Mouse (Mus musculus) ovary, postnatal 10 days (tissue): ENCODE results near the gene Trappc12.

Source experiments
- DNase-seq: peaks from one replicate; pipeline ENCODE4 v3.0.0; 2022; ENCODE audit warnings: low spot score

Trappc12 gene

DNA sequence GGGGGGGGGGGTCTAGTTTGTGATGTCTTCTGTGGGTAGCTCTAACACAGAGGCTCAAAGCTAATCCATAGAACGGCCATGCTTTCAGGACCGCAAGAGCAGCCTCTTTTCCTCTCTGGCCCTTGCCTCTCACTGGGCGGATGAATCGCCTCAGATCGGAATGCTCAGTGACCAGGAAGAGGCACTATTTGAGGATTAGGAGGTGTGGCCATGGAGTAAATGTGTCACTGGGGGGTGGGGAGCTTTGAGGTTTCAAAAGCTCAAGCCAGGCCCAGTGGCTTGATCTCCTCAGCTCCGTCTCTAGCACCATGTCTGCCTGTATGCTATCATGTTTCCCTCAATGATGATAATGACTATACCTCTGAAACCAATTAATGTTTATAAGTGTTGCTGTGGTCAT lies 61.3 kb downstream of the Trappc12 start:
- DNase-seq = no peak

DNA sequence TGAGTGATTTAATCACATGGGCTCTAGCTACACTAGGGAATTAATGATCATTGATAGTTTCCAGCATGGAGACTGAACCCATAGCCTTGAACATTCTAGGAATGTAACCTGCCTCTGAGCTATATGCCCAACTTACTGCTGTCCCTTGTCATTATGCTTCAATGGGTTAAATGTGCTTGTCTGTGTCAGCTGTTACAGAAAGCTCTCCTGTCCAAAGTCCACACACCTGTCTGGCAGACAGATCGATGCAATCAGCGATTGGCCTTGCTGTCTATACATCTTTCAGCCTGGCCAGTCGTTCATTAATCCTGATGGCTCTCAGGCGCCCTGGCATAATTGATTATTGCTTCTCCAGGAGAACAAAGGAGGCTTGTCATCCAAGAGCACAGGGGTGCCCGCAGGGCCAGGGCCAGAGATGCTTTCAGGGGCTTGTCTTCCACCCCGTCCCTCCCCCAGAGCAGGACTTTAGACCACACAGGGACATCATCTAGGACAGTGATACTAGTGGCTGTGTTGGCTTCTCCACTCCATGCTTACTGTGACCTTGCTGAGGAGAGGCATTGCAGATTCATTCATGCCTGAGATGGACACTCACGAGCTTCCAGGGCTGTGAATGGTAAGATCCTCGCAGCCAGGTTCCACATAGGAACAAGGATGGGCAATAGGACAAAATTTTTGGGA lies 63.9 kb downstream of the Trappc12 start:
- DNase-seq = no peak

DNA sequence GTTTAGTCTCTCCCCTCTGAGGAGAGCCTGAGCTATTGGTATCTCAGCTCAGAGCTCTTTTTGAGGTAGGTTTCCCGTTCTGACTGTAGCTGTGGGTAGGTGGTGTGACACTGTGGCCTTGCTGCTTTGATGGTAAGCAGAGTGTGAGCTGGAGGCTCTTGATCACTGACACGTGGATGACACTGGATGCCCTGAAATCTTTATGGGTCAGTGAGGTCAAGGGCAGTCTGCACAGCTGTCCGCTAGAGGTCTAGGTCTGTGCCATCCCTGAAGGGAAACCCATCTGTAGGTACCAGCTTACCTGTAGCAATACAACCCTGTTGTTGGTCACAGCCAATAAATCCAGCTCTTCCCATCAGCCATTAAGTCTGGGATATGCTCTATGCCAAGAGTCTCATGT lies 64.5 kb downstream of the Trappc12 start:
- DNase-seq = no peak

DNA sequence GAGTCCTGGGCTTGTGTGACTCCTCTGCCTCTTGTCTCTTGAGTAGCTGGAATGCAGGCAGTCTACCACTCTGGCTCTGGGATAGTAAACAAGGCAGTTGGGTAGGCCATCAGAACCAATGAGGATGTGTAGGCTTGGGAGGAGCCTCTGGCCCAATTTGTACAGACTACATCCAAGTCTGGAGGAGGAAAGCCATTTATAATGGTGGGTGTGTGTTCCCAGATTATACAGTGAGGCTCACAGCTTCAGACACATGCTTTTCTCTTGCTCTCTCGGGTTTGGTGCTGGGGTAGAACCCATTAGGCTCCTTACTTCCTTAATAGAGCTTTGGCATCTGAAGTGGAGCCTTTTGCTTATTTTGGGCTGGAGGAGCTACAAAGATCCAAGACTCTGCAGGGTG lies 65.6 kb downstream of the Trappc12 start:
- DNase-seq = no peak

DNA sequence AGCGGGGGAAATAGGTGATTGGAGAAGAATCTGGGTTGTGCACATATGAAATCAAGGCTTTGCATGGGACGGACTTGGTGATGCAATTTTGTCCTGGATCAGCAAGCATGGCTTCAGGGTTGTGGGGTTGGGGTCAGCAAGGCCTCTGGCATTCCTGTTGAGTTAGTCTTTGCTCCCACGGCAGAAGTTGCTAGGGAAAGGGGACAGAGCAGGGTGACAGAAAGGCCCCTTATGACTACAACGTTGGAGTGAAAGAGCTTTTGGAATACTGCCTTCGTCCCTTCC lies 74.4 kb downstream of the Trappc12 start:
- no peak for DNase-seq

DNA sequence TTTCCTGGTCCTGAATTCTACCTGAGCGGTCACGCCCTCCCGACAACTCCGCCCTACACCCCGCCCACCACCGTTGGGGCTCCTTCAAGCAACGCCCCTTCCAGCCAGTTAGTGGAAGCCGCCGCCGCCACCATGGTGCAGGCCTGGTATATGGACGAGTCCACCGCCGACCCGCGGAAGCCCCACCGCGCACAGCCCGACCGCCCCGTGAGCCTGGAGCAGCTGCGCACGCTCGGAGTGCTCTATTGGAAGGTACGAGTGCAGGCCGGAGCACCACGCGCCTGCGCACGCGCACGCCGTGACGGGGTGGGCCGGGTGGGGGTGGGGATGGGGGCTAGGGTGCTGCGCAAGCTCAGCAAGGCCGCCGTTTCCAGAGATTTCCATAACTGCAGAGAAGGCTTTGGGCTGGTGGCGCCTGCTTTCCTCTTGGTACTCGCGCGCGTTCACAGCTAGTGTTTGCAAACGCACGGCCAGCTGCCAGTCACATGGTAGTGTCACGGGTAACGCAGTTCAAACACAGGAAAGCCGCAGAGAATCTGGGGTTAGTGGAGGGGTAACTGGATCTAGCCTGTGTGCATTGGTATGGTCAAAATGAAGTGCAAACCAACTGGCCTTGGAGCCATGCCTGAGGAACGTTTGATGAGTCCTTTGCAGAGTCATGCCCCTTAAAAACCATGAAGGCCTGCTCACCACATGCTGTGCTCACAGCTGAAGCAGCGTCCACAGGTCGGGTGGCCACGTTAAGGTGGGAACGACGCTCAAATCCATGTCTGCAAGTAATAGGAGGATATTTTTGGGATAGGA lies 74.9 kb downstream of the Trappc12 start, which contains the start of gene Adi1:
TSS of gene Adi1 (plus strand) at position 111 of the 804 bp plus-strand sequence.
- peak; percentile 68 for DNase-seq

DNA sequence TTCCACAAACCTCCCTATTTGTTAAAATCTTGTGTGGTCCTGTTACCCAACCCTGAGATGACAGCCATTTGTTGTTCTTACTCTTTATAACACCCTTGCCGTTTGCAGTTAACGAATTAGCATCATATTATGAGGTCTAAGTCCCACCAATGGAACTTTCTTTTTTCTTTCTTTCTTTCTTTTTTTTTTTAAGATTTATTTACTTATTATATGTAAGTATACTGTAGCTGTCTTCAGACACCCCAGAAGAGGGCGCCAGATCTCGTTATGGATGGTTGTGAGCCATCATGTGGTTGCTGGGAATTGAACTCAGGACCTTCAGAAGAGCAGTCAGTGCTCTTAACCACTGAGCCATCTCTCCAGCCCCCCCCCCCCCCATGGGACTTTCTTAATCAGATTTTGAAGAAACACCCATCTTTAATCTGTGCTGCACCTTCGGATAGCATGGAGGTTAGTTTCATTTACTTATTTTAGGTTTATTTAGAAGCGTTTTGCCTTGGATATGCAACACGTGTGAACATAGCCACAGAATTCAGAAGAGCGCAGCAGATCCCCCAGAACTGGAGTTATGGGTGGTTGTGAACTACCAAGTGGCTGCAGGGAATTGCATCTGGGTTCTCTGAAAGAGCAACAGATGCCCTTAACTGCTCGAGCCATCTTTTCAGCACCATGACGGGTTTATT lies 76.1 kb downstream of the Trappc12 start:
- DNase-seq = no peak

DNA sequence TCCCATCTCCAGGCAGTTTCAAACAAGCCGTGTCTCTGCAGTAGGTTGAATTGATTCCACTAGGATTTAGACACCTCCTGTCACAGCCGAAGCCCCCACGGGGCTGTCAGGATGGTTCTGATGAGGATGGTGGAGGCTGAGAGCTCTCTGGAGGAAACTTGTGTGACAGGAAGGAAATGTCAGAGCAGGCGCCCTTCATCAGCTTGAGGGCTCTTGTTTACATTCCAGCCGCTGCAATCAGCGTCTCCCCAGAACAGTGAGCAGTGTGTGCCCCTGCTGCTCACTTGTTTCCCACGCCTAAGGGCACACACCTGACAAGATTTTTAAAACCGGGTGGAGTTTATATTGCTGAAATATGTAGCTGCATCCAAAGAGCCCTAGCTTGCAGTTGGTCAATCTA lies 83.0 kb downstream of the Trappc12 start:
- no peak for DNase-seq

DNA sequence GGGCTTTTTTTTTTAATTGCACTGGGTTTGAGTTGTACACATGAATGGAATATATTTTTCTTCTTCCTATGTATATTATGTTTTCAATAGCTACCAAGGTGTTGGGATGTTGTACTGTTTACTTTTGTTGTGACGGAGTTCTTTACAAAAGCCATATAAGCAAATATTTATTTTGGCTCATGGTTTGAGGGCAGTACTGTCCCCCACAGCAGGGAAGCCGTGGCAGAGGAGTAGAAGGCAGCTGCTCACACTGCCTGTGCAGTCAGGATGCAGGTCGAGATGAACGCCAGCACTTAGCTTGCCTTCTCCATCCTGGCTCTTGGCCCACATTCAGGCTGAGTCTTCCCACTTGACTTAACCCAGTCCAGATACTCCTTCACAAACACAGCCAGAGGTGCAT lies 83.5 kb downstream of the Trappc12 start:
- no peak for DNase-seq

DNA sequence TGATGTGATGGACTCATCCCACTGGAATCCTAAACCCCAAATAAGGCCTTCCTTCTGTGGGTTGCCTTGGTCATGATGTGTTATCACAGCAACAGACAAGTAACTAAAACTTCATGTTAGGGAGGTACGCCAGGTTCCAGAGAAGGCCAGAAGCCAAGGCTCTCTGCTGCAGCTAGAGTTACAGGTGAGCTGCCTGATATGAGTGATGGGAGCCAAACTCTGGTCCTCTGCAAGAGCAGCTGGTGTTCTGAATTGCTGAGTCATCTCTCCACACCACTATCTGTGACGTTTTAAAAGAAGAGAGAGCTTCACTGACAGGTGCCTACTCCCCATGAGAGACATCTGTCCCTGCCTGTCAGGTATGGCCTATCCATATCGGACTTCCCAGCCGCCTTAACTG lies 87.6 kb downstream of the Trappc12 start:
- no peak for DNase-seq

DNA sequence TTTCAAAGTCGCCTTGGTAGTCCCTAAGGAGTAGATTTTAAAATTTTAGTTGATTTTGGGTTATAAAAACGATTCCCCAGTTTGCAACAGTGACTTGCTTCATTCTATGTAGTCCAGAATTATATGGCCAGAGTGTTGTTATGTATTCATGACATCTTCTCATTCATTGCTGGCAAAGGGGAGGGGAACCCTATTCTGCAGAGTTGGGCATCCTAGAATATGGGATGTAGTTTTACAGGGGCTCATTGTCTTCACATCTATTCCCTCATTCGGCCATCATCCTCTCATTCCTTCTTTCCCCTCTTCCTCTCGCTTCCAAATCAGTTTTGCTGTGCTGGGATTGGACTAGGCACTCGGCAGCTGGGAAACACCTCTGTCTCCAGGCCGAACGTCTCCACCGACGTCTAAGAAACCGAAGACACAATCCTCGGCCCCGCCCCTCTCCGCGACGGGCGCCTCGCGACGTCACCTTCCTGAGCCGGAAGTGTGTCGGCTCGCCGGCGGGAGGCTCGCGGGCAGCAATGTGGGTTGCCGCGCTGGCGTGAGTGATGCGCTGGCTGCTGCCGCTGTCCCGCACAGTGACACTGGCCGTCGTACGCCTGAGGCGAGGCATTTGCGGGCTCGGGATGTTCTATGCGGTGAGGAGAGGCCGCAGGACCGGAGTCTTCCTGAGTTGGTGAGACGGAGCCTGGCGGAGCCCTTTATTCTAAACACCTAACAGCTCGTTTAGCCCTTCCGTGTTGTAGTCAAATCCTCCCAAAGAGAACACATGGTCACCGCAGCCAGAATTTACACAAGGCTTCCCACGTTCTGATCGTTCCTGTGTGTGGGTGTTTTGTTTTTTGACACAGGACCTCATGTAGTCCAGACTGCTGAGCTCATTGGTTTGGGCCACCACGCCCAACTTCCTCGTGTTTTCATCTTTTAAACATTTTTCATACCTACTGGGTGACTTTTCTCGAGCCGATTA lies 100.8 kb downstream of the Trappc12 start, which contains the start of gene Rnaseh1:
TSS of gene Rnaseh1 (plus strand) at position 462 of the 970 bp plus-strand sequence.
- peak; percentile 70 for DNase-seq
